Mouse (Mus musculus): ENCODE data around the gene Otud3. TPM values are rescaled to one million over a fixed set of nuclear protein-coding genes. Genes with fewer than 3 reads are reported as not detected.

Gene Otud3
- total RNA-seq, 2 experiments from 2014 or later: 12.3 to 13.1 TPM

DNA sequence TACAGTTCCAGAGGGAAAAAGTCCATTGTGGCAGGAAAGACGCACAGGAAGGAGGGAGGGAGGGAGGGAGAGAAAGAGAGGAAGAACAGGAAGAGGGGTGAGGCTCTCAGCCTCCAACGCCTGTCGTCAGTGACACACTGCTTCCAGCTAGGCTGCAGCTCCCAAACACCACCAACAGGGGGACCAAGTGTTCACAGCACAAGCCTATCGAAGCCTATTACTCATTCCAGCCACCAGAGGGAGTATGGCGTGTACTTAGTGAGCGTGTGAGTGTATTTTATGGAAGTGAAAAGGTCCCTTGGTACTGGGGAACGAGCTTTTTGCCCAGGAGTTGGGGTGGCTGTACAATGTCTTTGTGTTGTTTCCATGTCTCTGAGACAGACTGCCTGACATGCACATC is 57.3 kb downstream of the Otud3 start:
- peak; percentile 32 to 50 for DNase-seq (ENCODE audit: low spot score in 2 of 2)

GRCm38 (mm10) chr4:138855092-138855632 is 58.6 kb downstream of the Otud3 start:
- no peak for DNase-seq (ENCODE audit: low spot score in 2 of 2)

- no peak for DNase-seq (ENCODE audit: low spot score in 2 of 2)
Measured at GRCm38 (mm10) chr4:138852961-138853360, 60.8 kb downstream of the Otud3 start.

DNA sequence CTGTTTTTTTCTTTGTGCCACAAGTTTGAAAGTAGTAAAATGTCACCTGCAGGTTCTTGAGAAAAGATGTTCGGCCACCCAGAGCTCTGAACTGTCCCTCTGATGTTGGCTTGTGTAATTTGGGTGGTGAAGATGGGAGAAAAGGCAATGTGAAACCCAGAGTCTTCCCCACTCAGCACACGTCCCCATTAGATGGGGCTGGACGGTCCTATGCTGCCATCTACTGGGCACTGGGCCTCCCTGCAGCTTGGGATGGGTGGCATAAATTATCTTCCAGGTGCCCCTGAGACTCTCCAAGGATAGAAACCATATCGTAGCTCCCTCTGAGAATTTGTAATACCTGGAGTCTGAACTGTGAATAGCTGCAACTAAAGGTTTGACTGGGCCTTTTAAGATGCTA is 62.3 kb downstream of the Otud3 start:
- DNase-seq (ENCODE audit: low spot score in 2 of 2): peak; percentile 77 to 78

Other genes starting within 250 kb of the Otud3 start
- gene Pla2g2c, start 189.2 kb downstream of the Otud3 start, total RNA-seq (2021): under 1 TPM in 1 of 2 experiments, not detected in 1; 0.19 TPM
- gene Ubxn10, start 176.8 kb downstream of the Otud3 start, total RNA-seq (2021): under 1 TPM; 0.70 to 0.99 TPM
- 10 to 100 TPM; 27.9 to 38.5 TPM for gene Pla2g2f, start 156.3 kb downstream of the Otud3 start, total RNA-seq (2021)
- 1 to 10 TPM; 1.3 to 2.5 TPM for gene Pla2g2d, start 138.2 kb downstream of the Otud3 start, total RNA-seq (2021)
- 10 to 100 TPM; 10.7 to 22.4 TPM for gene Pla2g5, start 50.5 kb downstream of the Otud3 start, total RNA-seq (2021)
- not detected for gene Gm13030, start 40.0 kb downstream of the Otud3 start, total RNA-seq (2021)
- 1 to 10 TPM; 1.6 to 3.1 TPM for gene Pla2g2e, start 36.0 kb downstream of the Otud3 start, total RNA-seq (2021)
- gene Rnf186, start 53.2 kb upstream of the Otud3 start, total RNA-seq (2021): not detected
- gene Tmco4, start 58.9 kb upstream of the Otud3 start, total RNA-seq (2021): 10 to 100 TPM; 15.1 to 19.0 TPM
- gene Htr6, start 161.6 kb upstream of the Otud3 start, total RNA-seq (2021): under 1 TPM; 0.23 to 0.42 TPM
- 10 to 100 TPM; 47.8 to 57.5 TPM for gene Nbl1, start 179.0 kb upstream of the Otud3 start, total RNA-seq (2021)
- 100 to 1,000 TPM; 380 to 443 TPM for gene Minos1, start 217.2 kb upstream of the Otud3 start, total RNA-seq (2021)